Mouse (Mus musculus) thymus, adult 2 months (tissue): ENCODE results near the gene Eml3.

Experiments
- CTCF ChIP-seq: fragments of 200-500 bp; IDR thresholded peaks from 2 replicates; pipeline ENCODE4 v1.5.1; 2012; ENCODE audit warnings: mild to moderate bottlenecking, control low read depth, low read length, moderate library complexity, borderline replicate concordance; ENCODE audit not compliant: control insufficient read depth, poor library complexity, insufficient read depth; ENCODE audit errors: extremely low read depth
- POLR2A ChIP-seq: fragments of 200-500 bp; IDR thresholded peaks from 2 replicates; pipeline ENCODE4 v1.6.1; 2012; ENCODE audit warnings: mild to moderate bottlenecking, low read length, control low read depth, moderate library complexity; ENCODE audit not compliant: control insufficient read depth, poor library complexity, insufficient read depth; ENCODE audit errors: extremely low read depth

DNA sequence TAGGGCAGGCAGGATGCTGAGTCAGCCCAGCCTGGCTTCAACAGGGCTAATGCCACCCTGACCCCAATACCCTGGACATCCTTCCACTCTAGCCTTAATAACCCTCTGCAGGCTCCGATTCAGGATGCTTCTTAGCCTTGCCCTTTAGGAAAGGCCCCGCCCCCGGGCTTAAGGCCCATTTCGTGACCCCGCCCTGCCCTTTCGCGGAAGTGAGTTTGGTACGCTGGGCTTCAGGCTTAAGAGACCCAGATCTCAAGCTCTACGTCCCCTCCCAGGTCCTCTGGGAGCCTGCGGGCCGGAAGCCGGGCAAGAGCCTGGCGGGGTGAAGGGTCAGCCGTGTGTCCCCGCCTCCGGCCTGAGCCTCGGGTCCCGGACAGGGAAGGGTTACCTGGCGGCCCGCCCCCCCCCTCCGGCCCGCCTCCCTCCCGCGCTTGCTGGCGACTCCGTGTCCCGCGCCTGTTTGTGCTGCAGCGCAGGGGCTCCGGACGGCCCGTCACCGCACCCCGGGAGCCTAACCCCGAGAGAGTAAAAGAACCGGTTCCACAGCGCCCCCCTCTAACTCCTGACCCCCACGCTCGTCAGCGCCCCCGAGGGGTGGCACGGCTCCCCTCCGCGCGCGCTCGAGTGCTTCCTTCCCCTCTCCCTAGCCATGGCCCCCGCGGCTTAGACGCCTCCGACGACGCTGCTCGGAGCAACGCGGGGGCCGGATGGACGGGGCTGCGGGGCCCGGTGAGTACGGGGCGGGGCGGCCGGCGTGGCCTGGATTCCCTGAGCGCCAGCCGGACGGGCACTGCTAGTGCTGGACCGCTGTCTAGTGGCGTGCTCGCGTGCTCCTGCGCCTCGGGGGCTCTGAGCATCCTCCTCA lies at the start of gene Eml3, which contains the start of gene Rom1:
- TF ChIP-seq CTCF, result peak; percentile 89
- TF ChIP-seq POLR2A, result peak; percentile 40; the same call in 1 of the 2 replicates
